Mouse (Mus musculus) left cerebral cortex, adult 18-20 months (tissue): ENCODE measurements around the gene Krt33b. TPM values are rescaled to one million over a fixed set of nuclear protein-coding genes. Genes with fewer than 3 reads are reported as not detected.
A peak's percentile ranks its signal among the peaks of the same experiment; 100 is the strongest.

Source experiments
- DNase-seq, 2 experiments: peaks; one replicate each; pipeline ENCODE4 v3.0.0; 2021 to 2022; ENCODE audit warnings: low spot score in 2 of 2, mixed read lengths in 1 of 2
- total RNA-seq, 2 experiments: library from RNA; stranded (reverse); gene quantifications; 2 replicates each; pipeline ENCODE4 v1.2.3; 2021

Krt33b gene
- total RNA-seq, 2 experiments from 2014 or later = not detected

DNA sequence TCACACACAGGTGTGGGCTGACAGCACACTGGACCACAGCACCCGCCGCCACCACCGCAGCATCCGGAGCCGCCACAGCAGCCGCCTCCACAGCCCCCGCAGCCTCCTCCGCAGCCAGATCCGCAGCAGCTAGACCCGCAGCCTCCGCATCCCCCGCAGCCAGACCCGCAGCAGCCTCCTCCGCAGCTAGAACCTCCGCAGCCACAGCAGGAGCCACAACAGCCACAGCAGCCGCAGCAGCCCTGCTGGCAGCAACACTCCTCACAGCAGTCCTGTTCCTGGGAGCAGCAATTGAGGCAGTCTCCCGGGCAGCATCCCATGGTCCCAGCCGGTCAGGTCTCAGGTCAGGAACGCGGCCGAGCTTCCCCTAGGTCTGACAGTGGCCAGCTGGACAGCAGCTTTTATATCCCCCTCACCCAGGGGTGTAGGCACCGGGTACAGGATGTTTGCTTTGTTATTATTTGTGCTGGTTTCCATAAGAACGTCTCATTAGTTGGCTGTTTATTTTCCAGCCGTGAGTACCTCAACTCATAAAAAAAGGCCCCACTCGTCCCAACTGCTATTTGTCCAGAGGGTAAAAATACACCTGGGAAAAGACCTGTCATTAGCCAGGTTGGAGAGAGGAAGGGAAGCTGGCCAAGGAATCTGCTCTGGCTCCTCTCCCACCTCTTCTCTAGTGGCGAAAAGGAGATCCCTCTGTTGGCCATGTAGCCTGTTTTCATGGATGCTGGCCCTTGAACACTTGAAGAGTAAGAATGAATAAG is 35.9 kb downstream of the Krt33b start, which contains the start of gene Krtap17-1:
Krtap17-1 (minus strand) TSS at position 375 of the 764 bp plus-strand sequence.
- no peak for DNase-seq

DNA sequence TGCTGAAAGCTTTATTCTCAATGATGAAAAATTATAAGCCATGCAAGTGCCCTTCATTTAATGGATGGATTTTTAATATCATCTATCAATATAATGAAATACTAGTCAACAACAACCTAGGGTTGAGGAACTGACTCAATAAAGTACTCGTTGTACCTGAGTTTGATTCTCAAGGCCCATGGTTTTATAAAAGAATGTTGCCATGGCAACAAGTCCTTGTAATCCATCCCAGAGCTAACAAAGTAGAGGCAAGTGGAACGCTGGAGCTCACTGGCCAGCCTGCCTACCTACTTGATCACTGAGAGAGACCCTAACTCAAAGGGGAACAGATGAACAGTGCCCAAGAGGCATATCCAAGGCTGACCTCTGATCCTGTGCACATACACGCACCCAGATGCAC is 39.1 kb downstream of the Krt33b start:
- DNase-seq = no peak

DNA sequence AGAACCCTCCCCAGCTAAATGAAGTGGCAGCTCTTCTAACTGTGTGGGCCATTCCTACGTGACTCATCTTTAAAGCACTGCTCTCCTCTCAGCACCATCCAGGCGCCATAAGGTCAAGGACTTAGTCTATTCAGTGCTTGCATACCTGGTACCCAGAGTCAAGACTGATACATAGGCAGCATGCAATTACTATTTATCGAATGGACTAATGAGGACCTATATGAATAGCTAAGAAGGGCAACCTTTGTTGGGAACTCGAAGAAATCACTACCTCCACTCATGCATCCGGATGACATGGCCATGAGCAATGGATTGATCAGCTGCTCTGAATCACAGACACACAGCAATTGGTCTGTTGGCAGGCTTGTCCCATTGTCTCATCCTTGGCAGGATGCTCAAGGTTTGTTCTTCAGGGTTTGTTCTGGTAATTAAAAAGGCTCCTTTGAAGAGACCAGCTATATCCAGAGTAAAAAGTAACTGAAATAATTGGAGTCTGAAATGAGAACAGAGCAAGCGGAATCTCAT is 39.7 kb downstream of the Krt33b start:
- DNase-seq = no peak

DNA sequence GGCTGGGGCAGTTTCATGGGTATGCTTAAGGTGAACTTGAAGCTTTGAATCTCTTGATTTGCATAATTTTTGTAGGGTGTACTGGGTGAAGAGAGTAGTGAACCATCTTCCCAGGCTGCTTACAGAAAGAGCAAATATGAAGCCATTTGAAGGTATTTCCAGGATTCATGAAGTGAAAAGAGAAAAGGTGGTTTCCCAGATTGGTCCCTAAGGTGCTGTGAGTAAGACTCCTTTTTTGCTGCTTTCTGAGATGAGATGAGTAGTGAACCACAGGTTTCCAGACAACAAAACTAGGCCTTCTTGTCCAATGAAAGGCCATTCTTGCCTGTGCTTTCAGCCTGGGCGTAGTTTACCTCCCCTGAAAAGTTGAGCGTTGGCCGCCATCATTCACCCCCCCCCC is 41.1 kb downstream of the Krt33b start:
- no peak for DNase-seq

DNA sequence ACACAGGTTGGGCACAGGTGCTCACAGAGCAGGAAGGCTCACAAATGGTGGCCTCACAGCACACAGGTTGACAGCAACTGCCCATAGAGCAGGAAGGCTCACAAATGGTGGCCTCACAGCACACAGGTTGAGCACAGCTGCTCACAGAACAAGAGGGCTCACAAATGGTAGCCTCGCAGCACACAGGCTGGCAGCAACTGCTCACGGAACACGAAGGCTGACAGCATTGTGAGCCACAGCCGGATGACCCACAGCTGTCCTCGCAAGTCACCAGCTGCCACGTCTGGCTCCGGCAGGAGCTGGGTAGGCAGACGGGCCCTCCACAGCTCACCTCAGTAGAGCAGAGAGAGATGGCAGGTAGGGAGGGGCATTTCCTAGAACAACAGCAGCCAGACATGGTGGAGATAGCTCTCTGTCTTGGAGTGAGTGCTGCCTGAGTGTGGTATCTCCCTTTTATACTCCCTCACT is 43.5 kb downstream of the Krt33b start, which contains the start of gene Krtap16-1:
Krtap16-1 (minus strand) TSS at position 418 of the 468 bp plus-strand sequence.
- DNase-seq = no peak

DNA sequence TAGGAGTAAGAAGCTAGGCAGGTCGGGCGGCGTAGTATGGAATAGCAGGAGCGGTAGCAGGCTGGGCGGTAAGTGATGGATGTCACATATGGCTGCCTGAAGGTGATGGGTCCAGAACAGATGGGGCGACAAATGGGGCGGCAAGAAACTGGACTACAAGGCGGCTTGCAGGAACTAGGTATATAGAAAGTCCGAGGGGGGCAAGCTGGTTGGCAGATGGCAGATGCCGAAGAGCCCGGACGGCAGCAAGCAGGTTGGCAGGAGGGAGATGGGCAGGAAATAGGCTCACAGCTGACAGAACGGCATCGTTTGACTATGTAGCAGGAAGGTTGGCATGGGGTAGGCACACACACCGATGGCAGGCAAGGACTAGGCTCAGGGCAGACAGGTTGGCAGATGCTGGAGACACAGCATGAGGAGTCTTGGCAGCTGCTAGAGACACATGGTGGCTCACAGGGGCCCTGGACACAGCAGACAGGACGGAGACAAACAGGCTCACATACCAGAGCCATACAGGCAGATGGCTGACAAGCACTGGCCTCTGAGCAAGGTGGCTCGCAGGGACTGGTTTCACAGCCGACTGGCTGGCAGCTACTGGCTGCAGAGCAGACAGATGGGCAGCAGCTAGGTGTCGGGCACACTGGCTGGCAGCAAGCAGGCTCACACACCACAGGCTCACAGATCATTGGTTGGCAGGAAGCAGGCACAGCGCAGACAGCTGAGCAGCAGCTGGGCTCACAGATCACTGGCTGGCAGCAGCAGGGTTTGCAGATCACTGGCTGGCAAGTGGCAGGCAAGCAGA is 44.2 kb downstream of the Krt33b start:
- peak; percentile 21 to 45 for DNase-seq

DNA sequence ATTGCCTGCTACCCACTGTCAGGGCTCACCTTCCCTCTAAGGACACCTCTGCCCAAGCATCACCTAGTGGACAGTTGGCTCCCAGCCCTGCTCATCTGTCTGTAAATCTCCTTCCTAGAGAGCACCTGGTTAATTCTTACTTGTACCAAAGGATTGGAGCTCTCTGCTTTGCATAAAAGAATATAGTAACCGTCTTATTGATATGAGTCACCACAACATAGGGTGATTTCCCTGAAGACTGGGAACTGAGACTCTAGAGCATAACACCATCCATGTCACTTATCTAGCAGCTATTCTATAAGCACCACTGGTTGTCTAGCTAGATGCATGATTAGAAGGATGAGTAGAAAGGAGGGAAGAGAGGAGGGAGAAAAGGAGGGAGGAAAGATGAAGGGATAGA is 46.2 kb downstream of the Krt33b start:
- no peak for DNase-seq

DNA sequence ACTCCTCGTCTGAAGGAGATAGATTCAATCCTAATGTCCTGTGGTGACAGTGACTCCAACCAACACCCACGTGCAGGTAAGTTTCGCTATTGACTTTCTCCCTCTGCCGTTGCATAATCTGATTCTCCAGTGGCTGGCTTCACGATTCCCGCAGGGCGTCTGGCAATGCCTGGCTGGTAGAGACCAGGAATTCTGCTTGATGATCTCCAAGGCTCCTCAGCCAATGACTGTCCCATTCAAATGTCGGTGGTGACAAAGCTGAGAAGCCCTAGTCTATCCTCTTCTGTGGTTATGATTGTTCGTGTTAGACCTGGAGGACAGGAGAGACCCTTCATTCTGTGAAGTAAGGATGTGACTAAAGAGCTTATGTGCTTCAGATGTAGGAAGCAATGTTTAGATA is 46.9 kb downstream of the Krt33b start:
- DNase-seq = no peak

DNA sequence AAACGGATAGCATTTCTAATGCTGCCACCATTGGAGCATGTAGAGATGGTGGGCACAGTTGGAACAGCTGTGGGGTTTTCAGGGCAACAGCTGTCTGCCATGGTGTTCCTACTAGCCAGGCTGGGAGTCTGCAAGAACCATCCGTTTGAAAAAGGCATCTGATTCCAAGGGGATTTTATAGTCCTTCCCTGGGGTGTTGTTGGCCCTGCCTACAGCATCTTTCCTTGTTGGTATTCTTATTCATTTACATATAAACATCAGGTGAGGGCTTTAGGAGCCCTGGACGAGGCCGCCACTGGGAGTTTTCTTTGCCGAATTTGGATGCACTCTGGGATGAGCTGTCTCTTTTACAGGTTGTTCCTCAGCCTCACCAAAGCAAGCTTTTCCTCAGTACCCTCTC is 50.7 kb downstream of the Krt33b start, which contains the start of gene Krtap29-1:
Krtap29-1 (minus strand) TSS at position 101 of the 400 bp plus-strand sequence.
- no peak for DNase-seq

Other genes starting within 250 kb of the Krt33b start
- not detected for gene Krtap4-8, start 249.2 kb downstream of the Krt33b start, total RNA-seq
- gene Krtap4-9, start 244.7 kb downstream of the Krt33b start, total RNA-seq = not detected
- not detected for gene Gm11596, start 236.4 kb downstream of the Krt33b start, total RNA-seq
- gene Gm11569, start 230.9 kb downstream of the Krt33b start, total RNA-seq = not detected
- gene Gm11554, start 225.4 kb downstream of the Krt33b start, total RNA-seq = not detected
- not detected for gene Krtap4-13, start 220.0 kb downstream of the Krt33b start, total RNA-seq
- not detected for gene Gm11564, start 214.2 kb downstream of the Krt33b start, total RNA-seq
- not detected for gene 2300003K06Rik, start 191.8 kb downstream of the Krt33b start, total RNA-seq
- not detected for gene Krtap4-16, start 178.3 kb downstream of the Krt33b start, total RNA-seq
- not detected for gene Gm11568, start 172.0 kb downstream of the Krt33b start, total RNA-seq
- not detected for gene Gm11559, start 165.4 kb downstream of the Krt33b start, total RNA-seq
- gene Krtap9-1, start 156.5 kb downstream of the Krt33b start, total RNA-seq = not detected
- gene Gm11567, start 150.7 kb downstream of the Krt33b start, total RNA-seq = not detected
- not detected for gene Krtap31-1, start 121.9 kb downstream of the Krt33b start, total RNA-seq
- gene Gm11565, start 115.1 kb downstream of the Krt33b start, total RNA-seq = not detected
- not detected for gene Krtap31-2, start 93.6 kb downstream of the Krt33b start, total RNA-seq
- not detected for gene Krtap9-5, start 81.4 kb downstream of the Krt33b start, total RNA-seq
- not detected for gene Krtap29-1, start 50.8 kb downstream of the Krt33b start, total RNA-seq
- not detected for gene Krtap16-1, start 43.3 kb downstream of the Krt33b start, total RNA-seq
- not detected for gene Krtap17-1, start 35.9 kb downstream of the Krt33b start, total RNA-seq
- not detected for gene Krt33a, start 13.7 kb downstream of the Krt33b start, total RNA-seq
- not detected for gene Krt34, start 11.7 kb upstream of the Krt33b start, total RNA-seq
- gene Krt31, start 20.7 kb upstream of the Krt33b start, total RNA-seq = not detected
- gene Krt32, start 58.4 kb upstream of the Krt33b start, total RNA-seq = not detected
- not detected for gene Krt35, start 66.4 kb upstream of the Krt33b start, total RNA-seq
- not detected for gene Krt36, start 75.8 kb upstream of the Krt33b start, total RNA-seq
- gene Krt13, start 91.7 kb upstream of the Krt33b start, total RNA-seq = not detected
- gene Krt15, start 106.1 kb upstream of the Krt33b start, total RNA-seq = not detected
- not detected for gene Krt19, start 118.8 kb upstream of the Krt33b start, total RNA-seq
- 1 to 10 TPM; 3.8 to 4.9 TPM for gene Krt9, start 163.4 kb upstream of the Krt33b start, total RNA-seq
- not detected for gene Krt14, start 177.7 kb upstream of the Krt33b start, total RNA-seq
- gene Krt16, start 219.0 kb upstream of the Krt33b start, total RNA-seq = not detected
- gene Krt17, start 231.2 kb upstream of the Krt33b start, total RNA-seq = under 1 TPM in 1 of 2 experiments, not detected in 1; 0.28 TPM
- gene Krt42, start 240.0 kb upstream of the Krt33b start, total RNA-seq = under 1 TPM in 1 of 2 experiments, not detected in 1; 0.35 TPM